Mouse (Mus musculus) embryonic fibroblast, embryonic 13.5 days (primary cell): ENCODE results near the gene Otud7b.
"Not testable (repeated sequence)": the region's sequence is repeated elsewhere in the genome, so short reads cannot be mapped to it uniquely, and the experiment has no call there.

ENCODE experiments used
- CTCF ChIP-seq: IDR thresholded peaks from 2 replicates; pipeline ENCODE4 v1.5.1; 2011; ENCODE audit warnings: mild to moderate bottlenecking, control low read depth, low read length, moderate library complexity, borderline replicate concordance; ENCODE audit not compliant: insufficient read depth
- POLR2A ChIP-seq: IDR thresholded peaks from 2 replicates; pipeline ENCODE4 v1.6.1; 2011; ENCODE audit warnings: low read depth, mild to moderate bottlenecking, control low read depth, low read length, moderate library complexity

GRCm38 (mm10) chr3:96198601-96199251, 94.4 kb downstream of the Otud7b start:
- TF ChIP-seq CTCF, POLR2A: not testable (repeated sequence)
